Mouse (Mus musculus) stomach, embryonic 14.5 days (tissue): ENCODE results near the gene Astl. TPM values are rescaled to one million over a fixed set of nuclear protein-coding genes. Genes with fewer than 3 reads are reported as not detected.

Source experiments
- ATAC-seq: fragments of 200-750 bp; cut with Nextera tagmentation; 2 replicates; pipeline ENCODE4 v1.8.0; 2017; ENCODE audit warnings: low read depth, moderate TSS enrichment; ENCODE audit not compliant: insufficient number of reproducible peaks, insufficient read depth, low FRiP score
- H3K27ac ChIP-seq: fragments of 300-500 bp; sonication (generic); 2 replicates; pipeline ENCODE4 v1.5.1; 2014; ENCODE audit warnings: mild to moderate bottlenecking, low read length, moderate library complexity, mixed read lengths
- H3K27me3 ChIP-seq: fragments of 300-500 bp; sonication (generic); 2 replicates; pipeline ENCODE4 v1.6.1; 2014; ENCODE audit warnings: low read length, control low read depth, mixed read lengths; ENCODE audit not compliant: control insufficient read depth, insufficient read depth
- H3K36me3 ChIP-seq: fragments of 300-500 bp; sonication (generic); 2 replicates; pipeline ENCODE4 v1.6.1; 2014; ENCODE audit warnings: mild to moderate bottlenecking, control low read depth, low read length, moderate library complexity, mixed read lengths; ENCODE audit not compliant: control insufficient read depth, insufficient read depth
- H3K4me1 ChIP-seq: fragments of 300-500 bp; sonication (generic); 2 replicates; pipeline ENCODE4 v1.6.1; 2014; ENCODE audit warnings: low read length, control low read depth, mixed read lengths; ENCODE audit not compliant: control insufficient read depth, insufficient read depth
- H3K4me2 ChIP-seq: fragments of 300-500 bp; sonication (generic); replicated peaks from 2 replicates; pipeline ENCODE4 v1.6.1; 2014; ENCODE audit warnings: low read depth, low read length, control low read depth
- H3K4me3 ChIP-seq: fragments of 300-500 bp; sonication (generic); 2 replicates; pipeline ENCODE4 v1.5.1; 2014; ENCODE audit warnings: low read depth, low read length, control low read depth
- H3K9ac ChIP-seq: fragments of 300-500 bp; sonication (generic); replicated peaks from 2 replicates; pipeline ENCODE4 v1.6.1; 2014; ENCODE audit warnings: low read depth, mild to moderate bottlenecking, control low read depth, low read length, moderate library complexity, mixed read lengths
- H3K9me3 ChIP-seq: fragments of 300-500 bp; sonication (generic); 2 replicates; pipeline ENCODE4 v1.6.1; 2016; ENCODE audit warnings: low read depth, low read length, control low read depth; ENCODE audit not compliant: control insufficient read depth
- WGBS: fragments of 180-500 bp; shearing (Covaris S2); extraction: QIAGEN DNeasy Blood & Tissue Kit; methylation state at CpG from one replicate; pipeline ENCODE4 v1.1.7; 2014; 5-methylcytosine and 5-hydroxymethylcytosine counted together
- polyA plus RNA-seq: library from polyadenylated mRNA; unstranded; fragments of >200 nt; fragmentation: Nextera tagmentation; extraction: Ambion mirVana; gene quantifications from 2 replicates; pipeline ENCODE4 v1.2.1, GENCODE M21; 2014

The Astl gene
- polyA plus RNA-seq, 1 experiment from 2014 or later, result not detected

DNA sequence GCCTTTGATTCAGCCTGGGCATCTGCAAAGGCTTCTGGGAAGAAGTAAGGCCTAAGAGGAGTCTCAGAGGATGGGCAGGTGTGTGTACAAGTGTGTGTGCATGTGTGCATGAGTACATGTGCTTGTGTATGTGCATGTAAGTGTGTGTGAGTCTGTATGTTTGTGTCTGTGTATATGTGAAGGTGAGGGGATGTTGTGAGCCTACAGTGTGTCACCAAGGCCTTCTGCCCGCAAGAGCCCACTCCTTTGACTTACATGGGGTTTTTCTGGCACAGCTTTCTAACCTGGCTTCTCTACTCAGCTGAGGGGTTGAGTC is 23.3 kb upstream of the Astl start:
- Histone ChIP-seq H3K4me1 (no peaks in the 10 kb centered on the region), H3K4me3 (no peak overlapping the region), H3K9me3 (no peaks in the 10 kb centered on the region), H3K9ac (no peak overlapping the region), H3K27ac (no peak overlapping the region), H3K4me2 (no peak overlapping the region), H3K36me3 (no peaks in the 10 kb centered on the region), H3K27me3 (no peaks in the 10 kb centered on the region)
- 95% methylated on average over 1 of the region's 1 CpGs for WGBS
- ATAC-seq, result no peak

DNA sequence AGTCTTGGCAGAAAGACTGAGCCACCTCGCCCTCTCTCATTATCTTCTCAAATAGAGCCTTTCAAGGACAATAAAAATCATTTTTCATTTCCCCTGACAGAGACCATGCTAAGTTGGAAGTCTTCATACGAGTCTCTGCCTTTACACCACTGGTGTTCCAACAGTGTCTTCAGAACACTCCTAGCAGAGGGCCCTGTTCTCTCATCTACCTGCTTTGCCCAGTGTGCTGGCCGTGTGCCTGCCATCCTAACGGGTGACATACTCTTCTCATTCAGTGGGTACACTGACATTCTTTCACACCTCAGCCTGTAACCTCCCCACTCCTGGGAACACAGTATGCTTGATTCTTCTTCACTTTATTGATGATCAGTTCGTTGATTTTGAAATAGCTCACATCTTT is 22.0 kb upstream of the Astl start:
- WGBS, result 74% methylated on average over 5 of the region's 5 CpGs
- H3K4me2 ChIP-seq, result no peak overlapping the region
- H3K27me3 ChIP-seq, result no peaks in the 10 kb centered on the region
- H3K27ac ChIP-seq, result no peak overlapping the region
- no peaks in the 10 kb centered on the region for H3K9me3 ChIP-seq
- no peak overlapping the region for H3K9ac ChIP-seq
- no peaks in the 10 kb centered on the region for H3K36me3 ChIP-seq
- no peak for ATAC-seq
- no peak overlapping the region for H3K4me3 ChIP-seq
- no peaks in the 10 kb centered on the region for H3K4me1 ChIP-seq

DNA sequence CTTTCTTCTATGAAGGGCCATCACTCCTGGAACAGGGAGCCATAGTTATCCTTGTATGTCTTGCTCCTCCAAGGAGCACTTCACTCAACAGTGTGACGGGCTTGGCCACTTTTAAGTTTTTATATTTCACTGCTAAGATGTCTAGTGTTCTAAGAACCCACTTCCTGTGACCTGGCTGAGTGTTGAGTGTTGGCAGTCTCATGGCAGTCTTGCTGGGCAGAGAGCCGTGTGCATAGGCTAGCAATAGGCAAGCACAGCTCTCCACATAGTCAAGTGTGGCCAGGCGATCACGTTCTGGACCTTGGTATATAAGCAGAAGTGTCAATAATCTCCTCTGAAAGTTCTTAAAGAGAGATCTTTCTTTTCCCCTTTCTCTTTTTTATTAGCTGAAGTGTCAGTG is 20.3 kb upstream of the Astl start:
- no peak for ATAC-seq
- no peak overlapping the region for H3K4me2 ChIP-seq
- H3K4me1 ChIP-seq, result no peaks in the 10 kb centered on the region
- H3K9ac ChIP-seq, result no peak overlapping the region
- H3K27ac ChIP-seq, result no peak overlapping the region
- no peaks in the 10 kb centered on the region for H3K36me3 ChIP-seq
- H3K27me3 ChIP-seq, result no peaks in the 10 kb centered on the region
- 81% methylated on average over 4 of the region's 4 CpGs for WGBS
- no peaks in the 10 kb centered on the region for H3K9me3 ChIP-seq
- no peak overlapping the region for H3K4me3 ChIP-seq

DNA sequence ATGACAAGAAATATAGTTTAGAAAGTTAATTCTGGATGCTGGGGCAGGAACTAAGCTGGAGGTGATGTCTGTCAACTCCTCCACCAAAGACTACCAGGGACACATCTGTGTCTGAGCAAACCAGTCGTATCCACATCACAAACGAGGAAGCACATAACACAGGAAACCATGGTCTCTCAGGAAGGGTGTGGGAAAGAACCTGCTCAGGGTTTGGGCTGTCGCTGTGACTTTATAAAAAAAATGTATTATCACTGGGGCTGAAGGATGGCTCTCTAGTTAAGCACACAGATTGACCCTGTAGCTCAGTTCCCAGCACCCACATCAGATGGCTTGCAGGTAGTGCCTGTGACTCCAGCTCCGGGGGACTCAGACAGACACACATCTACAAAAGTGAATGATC is 19.4 kb upstream of the Astl start:
- 71% methylated on average over 4 of the region's 4 CpGs for WGBS
- Histone ChIP-seq H3K9me3 (no peaks in the 10 kb centered on the region), H3K27ac (no peak overlapping the region), H3K27me3 (no peaks in the 10 kb centered on the region), H3K4me1 (no peaks in the 10 kb centered on the region), H3K4me3 (no peak overlapping the region), H3K36me3 (no peaks in the 10 kb centered on the region), H3K4me2 (no peak overlapping the region), H3K9ac (no peak overlapping the region)
- ATAC-seq, result no peak

DNA sequence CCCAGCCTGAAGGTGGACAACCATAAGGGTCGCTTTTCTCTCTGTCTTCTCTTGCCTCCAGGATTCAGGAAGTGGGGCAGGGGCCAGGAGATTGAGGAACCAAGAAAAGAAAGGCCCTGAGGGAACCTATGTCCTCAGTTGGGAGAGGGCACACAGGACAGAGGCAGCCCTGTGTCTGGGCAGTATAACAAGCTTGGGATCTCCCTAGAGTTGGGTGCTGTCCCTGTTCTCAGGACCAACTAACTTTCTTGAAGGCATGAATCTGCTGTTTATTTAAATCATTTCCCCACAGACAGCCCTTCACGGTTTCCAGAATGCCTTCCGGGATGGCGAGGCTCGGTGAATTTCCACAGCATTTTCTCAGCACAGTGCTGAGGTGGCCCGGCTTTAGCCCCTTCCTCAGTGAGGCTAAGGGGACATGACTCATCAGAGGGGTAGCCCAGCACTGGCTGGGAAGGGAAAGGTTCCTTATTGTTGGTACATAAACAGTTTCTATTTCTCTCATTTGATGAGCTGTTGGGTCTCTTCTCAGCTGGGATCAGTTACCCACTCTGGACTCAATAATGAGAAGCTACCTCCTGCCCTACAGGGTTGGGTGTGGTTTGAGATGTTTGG is 15.7 kb upstream of the Astl start:
- no peak overlapping the region for H3K9ac ChIP-seq
- H3K4me2 ChIP-seq, result no peak overlapping the region
- no peaks in the 10 kb centered on the region for H3K9me3 ChIP-seq
- no peak for ATAC-seq
- no peaks in the 10 kb centered on the region for H3K4me1 ChIP-seq
- H3K27ac ChIP-seq, result no peak overlapping the region
- no peaks in the 10 kb centered on the region for H3K36me3 ChIP-seq
- H3K4me3 ChIP-seq, result no peak overlapping the region
- H3K27me3 ChIP-seq, result no peaks in the 10 kb centered on the region
- WGBS, result 73% methylated on average over 6 of the region's 6 CpGs

DNA sequence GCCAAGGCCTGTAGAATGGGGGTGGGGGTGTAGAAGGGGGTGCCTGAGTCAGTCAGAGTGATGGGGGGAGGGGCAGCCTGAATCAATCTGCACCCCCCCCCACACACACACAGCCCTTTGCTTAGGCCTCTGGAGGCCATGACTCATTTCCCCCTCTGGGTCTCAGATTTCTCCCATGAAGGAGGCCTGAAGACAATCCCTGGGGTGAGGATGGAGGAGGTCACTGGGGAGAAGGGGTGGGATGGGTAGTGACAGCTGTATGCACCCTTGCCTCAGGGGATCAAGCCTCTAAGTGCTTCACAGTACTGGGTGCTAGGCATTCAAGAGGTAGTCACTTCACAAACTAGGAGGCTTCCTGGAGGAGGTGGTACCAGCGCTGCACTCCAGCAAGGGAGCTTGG is 14.8 kb upstream of the Astl start:
- no peaks in the 10 kb centered on the region for H3K27me3 ChIP-seq

DNA sequence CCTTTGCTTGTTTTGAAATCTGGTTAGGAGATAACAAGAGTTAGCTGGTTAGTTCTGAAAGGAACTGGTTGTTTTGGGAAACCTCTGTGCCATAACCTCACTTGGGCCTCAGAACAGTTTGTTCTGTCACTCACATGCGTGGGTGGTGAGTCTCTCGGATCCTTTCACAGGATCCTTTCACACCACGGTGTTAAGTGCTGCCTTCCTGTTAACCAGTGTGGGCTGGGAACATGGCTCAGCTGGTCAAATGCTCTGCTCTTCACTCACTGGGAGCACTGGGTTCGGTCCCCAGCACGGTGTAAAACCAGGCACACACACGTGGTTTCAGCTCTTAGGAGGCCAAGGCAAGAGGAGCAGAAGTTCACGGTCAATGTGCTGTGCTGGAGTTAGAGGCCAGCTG is 14.0 kb upstream of the Astl start:
- WGBS, result 54% methylated on average over 7 of the region's 7 CpGs
- no peak for ATAC-seq
- Histone ChIP-seq H3K4me3 (no peak overlapping the region), H3K9ac (no peak overlapping the region), H3K27ac (no peak overlapping the region), H3K9me3 (no peaks in the 10 kb centered on the region), H3K4me1 (no peaks in the 10 kb centered on the region), H3K36me3 (no peaks in the 10 kb centered on the region), H3K27me3 (no peaks in the 10 kb centered on the region), H3K4me2 (no peak overlapping the region)

More for the DNA sequence above, 14.8 kb upstream of the Astl start:
- 75% methylated on average over 1 of the region's 1 CpGs for WGBS
- Histone ChIP-seq H3K4me2 (no peak overlapping the region), H3K9ac (no peak overlapping the region), H3K36me3 (no peaks in the 10 kb centered on the region), H3K27ac (no peak overlapping the region), H3K4me3 (no peak overlapping the region), H3K4me1 (no peaks in the 10 kb centered on the region), H3K9me3 (no peaks in the 10 kb centered on the region)
- no peak for ATAC-seq

DNA sequence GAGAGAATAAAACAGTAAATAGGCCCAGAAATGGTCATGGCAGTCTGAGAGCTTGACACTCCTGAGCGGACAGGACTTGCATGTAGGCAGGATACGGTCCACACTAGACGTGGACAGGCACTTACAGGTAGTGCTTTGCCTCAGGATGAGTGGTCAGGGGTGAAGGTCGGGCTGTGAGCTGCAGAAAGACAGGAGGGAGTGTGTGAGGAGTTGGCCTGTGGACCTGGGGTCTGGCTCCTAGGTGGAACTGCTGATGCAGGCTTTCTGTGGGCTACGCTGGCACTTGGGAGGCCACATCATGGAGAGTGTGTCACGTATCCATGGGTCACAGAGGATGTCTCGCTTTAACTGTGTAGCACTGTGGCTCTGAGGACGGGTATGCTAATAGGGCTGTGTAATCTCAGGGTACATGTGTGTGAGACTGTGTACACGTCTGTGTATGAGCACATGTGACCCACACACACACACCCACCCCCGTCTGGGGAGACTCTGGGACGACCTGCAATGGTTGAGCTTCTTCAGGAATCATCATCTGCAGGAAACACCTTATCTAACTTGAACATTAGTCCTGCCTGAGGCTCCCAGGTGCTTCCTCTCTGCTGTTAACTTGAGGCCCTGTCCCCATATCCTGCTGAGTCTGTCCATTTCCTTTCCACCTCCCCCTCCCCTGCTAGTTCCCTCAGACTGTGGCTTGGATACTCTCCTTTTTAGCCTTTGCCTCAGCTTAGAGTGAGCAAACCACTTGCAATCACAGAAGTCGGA is 10.2 kb upstream of the Astl start:
- H3K27ac ChIP-seq, result peak overlapping the region; percentile 15; the same call in 1 of the 2 replicates
- H3K4me1 ChIP-seq, result no peaks in the 10 kb centered on the region
- no peak overlapping the region for H3K4me2 ChIP-seq
- ATAC-seq, result peak; percentile 60; the same call in 1 of the 2 replicates
- H3K9ac ChIP-seq, result no peak overlapping the region
- 69% methylated on average over 12 of the region's 12 CpGs for WGBS
- no peaks in the 10 kb centered on the region for H3K9me3 ChIP-seq
- no peaks in the 10 kb centered on the region for H3K36me3 ChIP-seq
- H3K27me3 ChIP-seq, result no peaks in the 10 kb centered on the region
- H3K4me3 ChIP-seq, result no peak overlapping the region
